Mouse (Mus musculus) neutrophil, adult 5-6 weeks (primary cell): Measurements from ENCODE around the gene Ubxn1. TPM values are rescaled to one million over a fixed set of nuclear protein-coding genes. Genes with fewer than 3 reads are reported as not detected.
"Not testable (repeated sequence)": the region's sequence is repeated elsewhere in the genome, so short reads cannot be mapped to it uniquely, and the experiment has no call there.

Experiments used
- ATAC-seq: fragments of 151-379, 151-347 bp; 2 replicates; pipeline ENCODE4 v1.8.0; 2017; ENCODE audit warnings: mild to moderate bottlenecking, moderate TSS enrichment; ENCODE audit not compliant: insufficient number of reproducible peaks, poor library complexity, low FRiP score, severe bottlenecking; ENCODE audit errors: extremely low read depth
- total RNA-seq: library from RNA; stranded (forward); fragments of 200-1000 nt; gene quantifications from 2 replicates; pipeline ENCODE4 v1.2.3, GENCODE M21; 2017

Ubxn1 gene
- total RNA-seq, 1 experiment from 2014 or later, result 167 TPM

DNA sequence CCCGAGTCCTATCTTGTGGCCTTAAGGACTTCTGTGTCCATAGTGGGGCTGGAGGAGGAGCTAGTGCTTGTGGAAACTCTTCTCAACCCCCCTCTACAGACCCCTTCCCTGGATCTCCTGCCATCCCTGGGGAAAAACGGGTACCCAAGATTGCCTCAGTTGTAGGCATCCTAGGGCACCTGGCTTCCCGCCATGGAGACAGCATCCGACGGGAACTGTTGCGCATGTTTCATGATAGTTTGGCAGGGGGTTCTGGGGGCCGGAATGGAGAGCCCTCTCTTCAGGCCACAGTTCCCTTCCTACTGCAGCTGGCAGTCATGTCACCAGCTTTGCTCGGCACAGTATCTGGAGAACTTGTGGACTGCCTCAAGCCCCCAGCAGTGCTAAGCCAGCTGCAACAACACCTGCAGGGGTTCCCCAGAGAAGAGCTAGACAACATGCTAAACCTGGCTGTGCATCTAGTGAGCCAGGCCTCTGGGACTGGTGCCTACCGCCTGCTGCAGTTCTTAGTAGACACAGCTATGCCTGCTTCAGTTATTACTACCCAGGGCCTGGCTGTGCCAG is 24.2 kb downstream of the Ubxn1 start:
- no peak for ATAC-seq

- ATAC-seq, result not testable (repeated sequence)
These were observed 24.9 kb downstream of the Ubxn1 start for GRCm38 (mm10) chr19:8896231-8896630.

GRCm38 (mm10) chr19:8897211-8897864 is 26.0 kb downstream of the Ubxn1 start:
- ATAC-seq, result not testable (repeated sequence)

GRCm38 (mm10) chr19:8897865-8898495 is 26.7 kb downstream of the Ubxn1 start, which contains the start of gene Ganab:
Ganab (plus strand) TSS chr19:8898071.
- peak; percentile 99 for ATAC-seq

GRCm38 (mm10) chr19:8898576-8898975 is 27.3 kb downstream of the Ubxn1 start:
- no peak for ATAC-seq

DNA sequence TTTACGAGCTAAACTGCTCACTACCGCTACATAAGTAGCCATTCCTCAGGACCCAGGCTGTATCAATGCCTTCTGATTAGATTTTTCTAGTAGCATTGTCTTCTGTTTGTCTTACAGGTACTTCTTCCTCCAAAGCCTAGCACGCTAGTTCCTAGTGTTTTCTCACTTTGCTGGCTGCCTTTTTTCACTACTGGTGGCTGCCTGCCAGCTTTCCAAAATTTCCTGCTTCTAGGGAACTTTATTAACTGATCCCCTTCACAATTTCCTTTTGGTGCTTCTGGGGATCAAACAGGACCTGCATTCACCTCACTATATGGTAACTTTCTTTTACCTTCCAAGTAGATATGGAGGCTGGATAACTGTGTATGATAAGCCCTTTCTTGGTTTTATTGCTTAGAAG is 27.8 kb downstream of the Ubxn1 start:
- ATAC-seq, result no peak

DNA sequence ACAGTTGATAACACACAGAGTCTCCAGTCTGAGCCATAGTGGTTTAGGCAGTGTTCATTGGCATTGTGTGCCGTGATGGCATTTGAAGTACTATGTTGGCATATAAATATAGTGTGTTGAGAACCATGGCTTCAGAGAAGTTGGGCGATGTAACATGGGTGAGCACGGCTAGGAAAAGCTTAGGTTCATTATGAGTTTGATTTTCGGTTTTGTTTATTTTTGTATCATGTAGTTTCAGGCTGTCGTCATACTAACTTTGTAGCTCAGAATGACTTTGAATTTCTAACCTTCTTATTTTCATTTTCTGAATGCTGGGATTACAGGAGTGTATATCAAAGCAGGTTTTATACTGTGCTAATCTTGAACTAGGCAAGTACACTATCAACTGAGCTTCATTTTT is 32.1 kb downstream of the Ubxn1 start:
- no peak for ATAC-seq

DNA sequence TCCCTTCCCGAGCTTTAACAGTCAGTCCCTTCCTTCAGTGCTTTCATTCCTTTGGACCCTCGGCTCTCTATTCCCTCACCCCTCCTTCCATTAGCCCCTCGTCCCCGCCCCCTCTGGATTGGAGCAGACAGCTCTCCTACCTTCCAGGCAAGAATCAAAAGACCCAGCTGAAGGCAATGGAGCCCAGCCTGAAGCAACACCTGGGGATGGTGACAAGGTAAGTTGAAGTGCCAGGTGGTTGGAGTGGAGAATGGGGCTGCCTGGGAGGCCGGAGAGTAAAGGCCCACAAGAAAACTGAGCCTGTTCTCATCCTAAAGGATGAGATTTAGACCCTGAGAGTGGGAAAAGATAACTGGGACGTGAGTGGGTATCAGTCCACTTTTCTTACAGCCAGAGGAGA is 37.2 kb downstream of the Ubxn1 start:
- ATAC-seq, result no peak

GRCm38 (mm10) chr19:8911810-8912209 is 40.5 kb downstream of the Ubxn1 start:
- no peak for ATAC-seq

DNA sequence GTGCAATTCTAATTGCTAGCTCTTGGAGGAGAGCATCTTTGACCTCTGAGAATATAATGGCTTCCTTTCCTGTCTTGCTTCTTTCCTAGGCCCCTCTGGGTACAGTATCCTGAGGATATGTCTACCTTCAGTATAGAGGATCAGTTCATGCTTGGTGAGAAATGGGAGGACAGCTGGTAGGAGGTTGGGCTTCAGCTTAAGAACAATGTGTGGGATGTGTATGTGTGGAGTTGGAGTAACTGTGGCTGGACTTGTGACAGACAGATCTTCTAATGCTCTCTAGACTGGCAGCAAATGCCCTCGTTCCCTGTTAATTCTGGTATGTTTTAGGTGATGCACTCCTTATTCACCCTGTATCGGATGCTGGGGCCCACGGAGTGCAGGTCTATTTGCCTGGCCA is 42.9 kb downstream of the Ubxn1 start:
- ATAC-seq, result no peak

- no peak for ATAC-seq
These were observed 47.7 kb downstream of the Ubxn1 start for GRCm38 (mm10) chr19:8919000-8919399.

DNA sequence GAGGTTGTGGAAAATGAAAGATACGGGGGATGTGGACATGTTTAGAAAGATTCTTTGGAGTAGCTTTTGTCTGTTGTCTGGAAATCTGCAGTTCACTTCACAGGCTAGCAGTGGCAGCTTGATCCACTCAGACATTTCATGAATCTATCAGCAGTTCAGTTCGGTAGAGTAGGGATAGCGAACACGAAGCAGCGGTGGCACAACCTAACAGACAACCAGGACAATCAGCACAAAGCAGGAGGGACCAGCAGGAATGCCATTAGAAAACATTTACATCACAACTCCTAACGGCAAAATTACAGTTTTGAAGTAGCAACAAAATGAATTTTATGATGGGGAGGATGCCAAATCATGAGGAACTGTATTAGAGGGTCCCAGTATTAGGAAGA is 48.4 kb downstream of the Ubxn1 start:
- no peak for ATAC-seq

DNA sequence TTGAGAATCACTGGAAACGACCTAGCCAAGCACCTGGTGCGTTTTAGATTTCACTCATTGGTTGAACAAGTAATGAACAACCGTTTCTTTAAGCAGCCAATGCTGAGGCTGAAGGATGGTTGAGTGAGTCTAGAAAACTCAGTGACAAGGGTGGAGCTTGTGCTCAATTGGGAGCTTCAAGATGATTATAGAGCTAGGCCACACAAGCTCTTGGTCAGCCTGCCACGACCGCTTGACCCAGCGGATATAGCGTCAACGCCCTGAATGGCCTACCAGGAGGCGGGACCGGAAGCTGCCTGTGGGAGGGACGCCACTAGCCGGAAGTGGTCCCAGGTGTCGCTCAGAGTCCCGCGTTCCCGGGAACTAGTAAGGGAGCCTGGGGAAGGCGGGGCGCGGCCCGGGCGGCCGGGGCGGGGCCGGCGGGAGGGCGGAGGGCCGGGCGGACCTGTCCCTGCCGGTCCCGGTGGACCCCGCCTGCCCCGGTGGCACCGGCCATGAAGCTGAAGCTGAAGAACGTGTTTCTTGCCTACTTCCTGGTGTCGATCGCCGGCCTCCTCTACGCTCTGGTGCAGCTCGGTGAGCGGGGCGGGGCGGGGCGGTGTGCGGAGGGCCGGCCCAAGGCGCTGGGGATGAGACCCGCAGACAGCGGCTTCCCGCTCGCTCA is 48.9 kb downstream of the Ubxn1 start, which contains the start of gene B3gat3:
B3gat3 (plus strand) TSS at position 302 of the 664 bp plus-strand sequence.
- ATAC-seq, result peak; percentile 88

DNA sequence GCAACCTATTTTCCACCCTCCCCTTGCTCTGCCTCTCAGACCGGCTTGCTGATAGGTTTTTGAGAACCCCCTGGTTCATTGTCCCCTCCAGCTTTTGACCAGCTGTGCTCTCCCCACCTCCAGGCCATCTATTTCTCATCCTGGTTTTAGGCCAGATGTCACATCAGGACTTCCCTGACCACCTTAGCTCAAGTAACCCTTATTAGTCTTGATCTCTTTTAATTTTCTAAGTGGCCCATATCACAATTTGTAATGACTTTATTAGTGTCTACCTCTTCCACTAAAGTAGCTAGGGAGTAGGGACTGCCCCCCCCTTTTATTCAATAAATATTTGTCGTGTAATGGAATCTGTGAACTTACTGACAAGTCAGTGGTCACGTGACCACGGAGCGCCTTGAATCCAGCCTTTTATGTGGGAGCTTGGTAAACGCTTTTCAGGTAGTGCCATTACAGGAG is 49.6 kb downstream of the Ubxn1 start:
- ATAC-seq, result no peak

DNA sequence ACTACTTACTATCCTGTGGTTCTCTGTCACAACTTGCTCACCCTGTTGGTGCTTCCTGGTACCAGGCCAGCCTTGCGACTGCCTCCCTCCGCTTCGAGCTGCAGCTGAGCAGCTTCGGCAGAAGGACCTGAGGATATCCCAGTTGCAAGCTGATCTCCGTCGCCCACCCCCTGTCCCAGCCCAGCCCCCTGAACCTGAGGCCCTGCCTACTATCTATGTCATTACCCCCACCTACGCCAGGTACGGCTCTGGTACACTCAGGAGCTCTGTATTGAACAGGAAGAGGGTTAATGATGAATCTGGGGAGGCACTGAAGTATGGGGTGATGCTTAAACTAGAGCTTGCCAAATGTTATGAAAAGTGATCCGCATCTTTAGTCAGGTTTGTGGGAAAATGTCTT is 50.4 kb downstream of the Ubxn1 start:
- ATAC-seq, result no peak

Other genes starting within 250 kb of the Ubxn1 start
- not detected in 2 replicates for gene Chrm1, start 207.7 kb upstream of the Ubxn1 start, total RNA-seq
- 62.0 and 69.6 TPM in 2 replicates for gene Slc3a2, start 148.1 kb upstream of the Ubxn1 start, total RNA-seq
- gene Wdr74, start 135.7 kb upstream of the Ubxn1 start, total RNA-seq, result 36.4 and 46.0 TPM in 2 replicates
- gene 1700092M07Rik, start 130.8 kb upstream of the Ubxn1 start, total RNA-seq, result 7.2 TPM in 1 of 2 replicates, not detected in the other
- 144 and 149 TPM in 2 replicates for gene Stx5a, start 130.1 kb upstream of the Ubxn1 start, total RNA-seq
- gene Nxf1, start 114.4 kb upstream of the Ubxn1 start, total RNA-seq, result 183 and 187 TPM in 2 replicates
- 15.5 and 16.6 TPM in 2 replicates for gene Tmem223, start 100.5 kb upstream of the Ubxn1 start, total RNA-seq
- 80.4 and 111 TPM in 2 replicates for gene Tmem179b, start 97.0 kb upstream of the Ubxn1 start, total RNA-seq
- gene Taf6l, start 85.1 kb upstream of the Ubxn1 start, total RNA-seq, result 9.2 and 11.6 TPM in 2 replicates
- gene Polr2g, start 72.9 kb upstream of the Ubxn1 start, total RNA-seq, result 30.0 and 32.5 TPM in 2 replicates
- 2.5 and 4.2 TPM in 2 replicates for gene Zbtb3, start 68.9 kb upstream of the Ubxn1 start, total RNA-seq
- gene Ttc9c, start 52.2 kb upstream of the Ubxn1 start, total RNA-seq, result 46.0 and 48.2 TPM in 2 replicates
- 110 and 115 TPM in 2 replicates for gene Hnrnpul2, start 51.5 kb upstream of the Ubxn1 start, total RNA-seq
- gene AC129217.1, start 41.7 kb upstream of the Ubxn1 start, total RNA-seq, result 33.6 and 50.5 TPM in 2 replicates
- gene Bscl2, start 34.0 kb upstream of the Ubxn1 start, total RNA-seq, result 15.8 and 22.6 TPM in 2 replicates
- 0.23 and 0.25 TPM in 2 replicates for gene Gng3, start 32.3 kb upstream of the Ubxn1 start, total RNA-seq
- not detected in 2 replicates for gene Lrrn4cl, start 20.7 kb upstream of the Ubxn1 start, total RNA-seq
- gene Uqcc3, start 9.4 kb downstream of the Ubxn1 start, total RNA-seq, result 38.4 and 59.9 TPM in 2 replicates
- gene Lbhd1, start 12.2 kb downstream of the Ubxn1 start, total RNA-seq, result 13.4 and 31.1 TPM in 2 replicates
- gene Gm49403, start 12.4 kb downstream of the Ubxn1 start, total RNA-seq, result not detected in 2 replicates
- 57.6 and 75.0 TPM in 2 replicates for gene 1810009A15Rik, start 17.4 kb downstream of the Ubxn1 start, total RNA-seq
- not detected in 2 replicates for gene Gm49416, start 17.4 kb downstream of the Ubxn1 start, total RNA-seq
- gene Ints5, start 21.5 kb downstream of the Ubxn1 start, total RNA-seq, result 9.0 and 9.2 TPM in 2 replicates
- gene Ganab, start 26.6 kb downstream of the Ubxn1 start, total RNA-seq, result 62.1 and 69.2 TPM in 2 replicates
- 46.6 and 47.5 TPM in 2 replicates for gene B3gat3, start 48.9 kb downstream of the Ubxn1 start, total RNA-seq
- 2.6 and 3.1 TPM in 2 replicates for gene Rom1, start 57.9 kb downstream of the Ubxn1 start, total RNA-seq
- gene Eml3, start 58.1 kb downstream of the Ubxn1 start, total RNA-seq, result 75.3 and 92.8 TPM in 2 replicates
- gene Mta2, start 70.4 kb downstream of the Ubxn1 start, total RNA-seq, result 165 and 169 TPM in 2 replicates
- 25.9 and 29.6 TPM in 2 replicates for gene Tut1, start 82.4 kb downstream of the Ubxn1 start, total RNA-seq
- gene Eef1g, start 95.5 kb downstream of the Ubxn1 start, total RNA-seq, result 345 and 391 TPM in 2 replicates
- gene Ahnak, start 117.8 kb downstream of the Ubxn1 start, total RNA-seq, result 181 and 193 TPM in 2 replicates
- not detected in 2 replicates for gene Scgb1a1, start 216.5 kb downstream of the Ubxn1 start, total RNA-seq